Mouse (Mus musculus) heart, postnatal 0 days (tissue): ENCODE data around the gene Slc9a3r2. TPM values are rescaled to one million over a fixed set of nuclear protein-coding genes. Genes with fewer than 3 reads are reported as not detected.
A peak's percentile ranks its signal among the peaks of the same experiment; 100 is the strongest.

Experiments
- ATAC-seq: fragments of 200-750 bp; cut with Nextera tagmentation; 2 replicates; pipeline ENCODE4 v1.8.0; 2017; ENCODE audit warnings: low read depth, moderate number of reproducible peaks, moderate library complexity; ENCODE audit not compliant: insufficient read depth
- DNase-seq: peaks from one replicate; pipeline ENCODE4 v3.0.0-alpha.2; 2016; ENCODE audit warnings: low spot score
- H3K27ac ChIP-seq: fragments of 300-500 bp; sonication (generic); 2 replicates; pipeline ENCODE4 v1.5.1; 2014; ENCODE audit warnings: low read depth, mild to moderate bottlenecking
- H3K27me3 ChIP-seq: fragments of 300-500 bp; sonication (generic); 2 replicates; pipeline ENCODE4 v1.6.1; 2014; ENCODE audit warnings: low read length, mixed read lengths; ENCODE audit not compliant: control insufficient read depth, insufficient read depth
- H3K36me3 ChIP-seq: fragments of 300-500 bp; sonication (generic); replicated peaks from 2 replicates; pipeline ENCODE4 v1.6.1; 2014; ENCODE audit warnings: low read length, mixed read lengths; ENCODE audit not compliant: control insufficient read depth, insufficient read depth
- H3K4me1 ChIP-seq: fragments of 300-500 bp; sonication (generic); 2 replicates; pipeline ENCODE4 v1.6.1; 2014; ENCODE audit warnings: antibody characterized with exemption; ENCODE audit not compliant: control insufficient read depth, insufficient read depth
- H3K4me2 ChIP-seq: fragments of 300-500 bp; sonication (generic); 2 replicates; pipeline ENCODE4 v1.6.1; 2014; ENCODE audit warnings: low read depth, mild to moderate bottlenecking, low read length, moderate library complexity
- H3K4me3 ChIP-seq: fragments of 300-500 bp; sonication (generic); 2 replicates; pipeline ENCODE4 v1.5.1; 2014; ENCODE audit warnings: low read depth, low read length
- H3K9ac ChIP-seq: fragments of 300-500 bp; sonication (generic); replicated peaks from 2 replicates; pipeline ENCODE4 v1.6.1; 2014; ENCODE audit warnings: low read depth, low read length, mixed read lengths
- H3K9me3 ChIP-seq: fragments of 300-500 bp; sonication (generic); replicated peaks from 2 replicates; pipeline ENCODE4 v1.6.1; 2016; ENCODE audit warnings: low read length; ENCODE audit not compliant: control insufficient read depth
- CTCF ChIP-seq: IDR thresholded peaks from 2 replicates; pipeline ENCODE4 v1.5.1; 2016; ENCODE audit warnings: antibody characterized with exemption, control low read depth, low read depth
- EP300 ChIP-seq: IDR thresholded peaks from 2 replicates; pipeline ENCODE4 v1.6.1; 2016; ENCODE audit warnings: antibody characterized with exemption, low read depth
- WGBS: fragments of 180-500 bp; shearing (Covaris S2); extraction: QIAGEN DNeasy Blood & Tissue Kit; methylation state at CpG from one replicate; pipeline ENCODE4 v1.1.7; 2014; 5-methylcytosine and 5-hydroxymethylcytosine counted together
- polyA plus RNA-seq: library from polyadenylated mRNA; unstranded; fragments of >200 nt; fragmentation: Nextera tagmentation; extraction: Ambion mirVana; gene quantifications from 2 replicates; pipeline ENCODE4 v1.2.1, GENCODE M21; 2015
- total RNA-seq: library from RNA; depleted of rRNA; stranded (reverse); fragments of >200 nt; gene quantifications from 2 replicates; pipeline ENCODE4 v1.2.3, GENCODE M21; 2014; ENCODE audit warnings: low replicate concordance

Gene Slc9a3r2
- total and polyA plus RNA-seq, 2 experiments from 2014 or later, result 68.1 to 87.9 TPM

GRCm38 (mm10) chr17:24644875-24645721 lies 5.0 kb downstream of the Slc9a3r2 start:
- ATAC-seq, result peak; percentile 64
- H3K9ac ChIP-seq, result peak overlapping the region; percentile 51
- WGBS, result 61% methylated on average over 9 of the region's 9 CpGs
- H3K36me3 ChIP-seq, result peaks cover 10% of the 10 kb centered on the region
- no peak for DNase-seq
- H3K9me3 ChIP-seq, result no peaks in the 10 kb centered on the region
- H3K4me3 ChIP-seq, result peak overlapping the region; percentile 34
- H3K27ac ChIP-seq, result peak overlapping the region; percentile 91
- peaks cover 7% of the 10 kb centered on the region; the same call in 1 of the 2 replicates for H3K27me3 ChIP-seq
- TF ChIP-seq CTCF, result no peak
- peak; percentile 85 for TF ChIP-seq EP300
- peaks cover 9% of the 10 kb centered on the region; the same call in 1 of the 2 replicates for H3K4me1 ChIP-seq
- H3K4me2 ChIP-seq, result peak overlapping the region; percentile 56

- Histone ChIP-seq H3K36me3 (peaks cover 19% of the 10 kb centered on the region), H3K4me3 (peak overlapping the region; percentile 34), H3K27ac (peak overlapping the region; percentile 91), H3K27me3 (peaks cover 7% of the 10 kb centered on the region; the same call in 1 of the 2 replicates), H3K9me3 (no peaks in the 10 kb centered on the region), H3K4me1 (0 out of 2 replicates have a peak, but pooled peaks cover 9% of the 10 kb centered on the region), H3K4me2 (peak overlapping the region; percentile 56), H3K9ac (peak overlapping the region; percentile 51)
- no peak for DNase-seq
- 23% methylated on average over 7 of the region's 7 CpGs for whole genome bisulfite sequencing
- peak; percentile 21; the same call in 1 of the 2 replicates for ATAC-seq
- TF ChIP-seq CTCF (no peak), EP300 (no peak)
Observed at GRCm38 (mm10) chr17:24644030-24644715, 6.0 kb downstream of the Slc9a3r2 start.

- Histone ChIP-seq H3K36me3 (peaks cover 28% of the 10 kb centered on the region), H3K4me2 (peak overlapping the region; percentile 56), H3K27ac (0 out of 2 replicates have a peak overlapping the region, but pooled peaks have one; percentile 91), H3K27me3 (no peaks in the 10 kb centered on the region), H3K4me3 (peak overlapping the region; percentile 34), H3K4me1 (0 out of 2 replicates have a peak, but pooled peaks cover 9% of the 10 kb centered on the region), H3K9ac (no peak overlapping the region), H3K9me3 (no peaks in the 10 kb centered on the region)
- ATAC-seq (no peak), DNase-seq (no peak)
- 70% methylated on average over 6 of the region's 6 CpGs for whole genome bisulfite sequencing
- no peak for TF ChIP-seq CTCF
- no peak for TF ChIP-seq EP300
Observed at GRCm38 (mm10) chr17:24642791-24643343, 7.3 kb downstream of the Slc9a3r2 start.

- Histone ChIP-seq H3K4me2 (no peak overlapping the region), H3K9me3 (no peaks in the 10 kb centered on the region), H3K27ac (no peak overlapping the region), H3K4me1 (peaks cover 9% of the 10 kb centered on the region; the same call in 1 of the 2 replicates), H3K27me3 (no peaks in the 10 kb centered on the region), H3K4me3 (no peak overlapping the region), H3K9ac (no peak overlapping the region), H3K36me3 (peaks cover 28% of the 10 kb centered on the region)
- DNase-seq (no peak), ATAC-seq (no peak)
- 88% methylated on average over 14 of the region's 14 CpGs for WGBS
- no peak for TF ChIP-seq CTCF
- TF ChIP-seq EP300, result no peak
Observed at GRCm38 (mm10) chr17:24641944-24642343, 8.2 kb downstream of the Slc9a3r2 start.

- no peak overlapping the region for H3K27ac ChIP-seq
- H3K27me3 ChIP-seq, result no peaks in the 10 kb centered on the region
- no peak for TF ChIP-seq EP300
- TF ChIP-seq CTCF, result no peak
Observed at GRCm38 (mm10) chr17:24640581-24640980, 9.5 kb downstream of the Slc9a3r2 start.

More at GRCm38 (mm10) chr17:24640581-24640980, 9.5 kb downstream of the Slc9a3r2 start:
- WGBS, result 89% methylated on average over 15 of the region's 15 CpGs
- Histone ChIP-seq H3K9ac (no peak overlapping the region), H3K4me3 (no peak overlapping the region), H3K36me3 (peaks cover 28% of the 10 kb centered on the region), H3K9me3 (no peaks in the 10 kb centered on the region), H3K4me2 (no peak overlapping the region), H3K4me1 (peaks cover 13% of the 10 kb centered on the region)
- DNase-seq (no peak), ATAC-seq (no peak)
